ENCODE assay signal across 8 mouse cellular contexts in genomic region chr7:47008168-47008993, GRCm38 (mm10). TPM values are rescaled to one million over a fixed set of nuclear protein-coding genes. Genes with fewer than 3 reads are reported as not detected.
DNase-seq lines count a peak whose midpoint lies in the region; ATAC-seq and TF ChIP-seq lines count a peak whose summit lies in the region.

Spty2d1 (minus strand) TSS chr7:47008411.

- H3K27ac ChIP-seq in forebrain, embryonic 16.5 days (ENCODE audit: low read length), result peak within 1 kb of the TSS; percentile 91
- H3K27ac ChIP-seq in layer of hippocampus, adult 2 months, result peak within 1 kb of the TSS; percentile 94
- peak within 1 kb of the TSS; percentile 91 for H3K27ac ChIP-seq in lung, embryonic 14.5 days (ENCODE audit: low read depth)
- peak within 1 kb of the TSS; percentile 80 for H3K27ac ChIP-seq in olfactory bulb, adult 2 months (ENCODE audit: insufficient read depth, low read depth, low read length)
- peak within 1 kb of the TSS; percentile 80 for H3K27ac ChIP-seq in thymus, adult 2 months (ENCODE audit: control insufficient read depth, insufficient read depth, low read length)

- H3K9me3 ChIP-seq in G1E (replicated peaks), result no peaks in the 10 kb centered on the region
- H3K9me3 ChIP-seq in forebrain, embryonic 16.5 days (ENCODE audit: control insufficient read depth, low read length), result no peaks in the 10 kb centered on the region
- H3K9me3 ChIP-seq in lung, embryonic 14.5 days (ENCODE audit: low read depth, low read length), result no peaks in the 10 kb centered on the region

- peak within 1 kb of the TSS; percentile 76 for H3K4me3 ChIP-seq in G1E (ENCODE audit: low read depth, low read length)
- peak within 1 kb of the TSS; percentile 91 for H3K4me3 ChIP-seq in forebrain, embryonic 16.5 days (replicated peaks; ENCODE audit: low read length)
- peak within 1 kb of the TSS; percentile 77 for H3K4me3 ChIP-seq in layer of hippocampus, adult 2 months
- H3K4me3 ChIP-seq in lung, embryonic 14.5 days (ENCODE audit: low read depth, low read length), result peak within 1 kb of the TSS; percentile 60
- H3K4me3 ChIP-seq in olfactory bulb, adult 2 months (ENCODE audit: insufficient read depth, low read depth, low read length), result peak within 1 kb of the TSS; percentile 89
- peak within 1 kb of the TSS; percentile 77 for H3K4me3 ChIP-seq in thymus, adult 2 months (ENCODE audit: control insufficient read depth, insufficient read depth, low read length)

- H3K9ac ChIP-seq in forebrain, embryonic 16.5 days (replicated peaks; ENCODE audit: low read depth, low read length), result peak within 1 kb of the TSS; percentile 78
- peak within 1 kb of the TSS; percentile 64 for H3K9ac ChIP-seq in lung, embryonic 14.5 days

- no peak for TF ChIP-seq CTCF in G1E (IDR thresholded peaks at IDR 0.05; ENCODE audit: low read depth, low read length)
- no peak for TF ChIP-seq CTCF in layer of hippocampus, adult 2 months (conservative IDR thresholded peaks at IDR 0.05)
- TF ChIP-seq CTCF in lung, embryonic 14.5 days (IDR thresholded peaks at IDR 0.05; ENCODE audit: low read depth), result no peak
- no peak for TF ChIP-seq CTCF in olfactory bulb, adult 2 months (IDR thresholded peaks at IDR 0.05; ENCODE audit: insufficient read depth, low read depth, low read length)
- peak; percentile 35; the same call in 1 of the 2 replicates for TF ChIP-seq CTCF in thymus, adult 2 months (IDR thresholded peaks at IDR 0.05; ENCODE audit: borderline replicate concordance, control insufficient read depth, extremely low read depth, insufficient read depth, low read length, poor library complexity)

- peak; percentile 89 for ATAC-seq in G1E (ENCODE audit: extremely low read depth, insufficient number of reproducible peaks, low FRiP score, poor library complexity, severe bottlenecking)
- ATAC-seq in forebrain, embryonic 16.5 days, result peak; percentile 95
- ATAC-seq in lung, embryonic 14.5 days (ENCODE audit: insufficient read depth), result peak; percentile 96

- under 1% methylated on average over 57 of the region's 57 CpGs for WGBS in forebrain, embryonic 16.5 days
- WGBS in lung, embryonic 14.5 days, result 1% methylated on average over 57 of the region's 57 CpGs
- under 1% methylated on average over 57 of the region's 57 CpGs for WGBS in olfactory bulb, adult 2 months
- WGBS in thymus, adult 2 months, result under 1% methylated on average over 57 of the region's 57 CpGs

- peaks cover 40% of the 10 kb centered on the region for H3K4me1 ChIP-seq in G1E (ENCODE audit: insufficient read depth, low read depth, low read length)
- H3K4me1 ChIP-seq in forebrain, embryonic 16.5 days (replicated peaks; ENCODE audit: control insufficient read depth, insufficient read depth, low read length), result peaks cover 30% of the 10 kb centered on the region
- no peaks in the 10 kb centered on the region for H3K4me1 ChIP-seq in lung, embryonic 14.5 days (ENCODE audit: insufficient read depth)
- peaks cover 5% of the 10 kb centered on the region for H3K4me1 ChIP-seq in olfactory bulb, adult 2 months (ENCODE audit: control insufficient read depth, insufficient read depth, low read length)
- H3K4me1 ChIP-seq in thymus, adult 2 months (replicated peaks; ENCODE audit: control insufficient read depth, insufficient read depth, low read length), result peaks cover 10% of the 10 kb centered on the region

- peak within 1 kb of the TSS; percentile 97 for H3K4me2 ChIP-seq in forebrain, embryonic 16.5 days (ENCODE audit: low read length)
- peak within 1 kb of the TSS; percentile 92 for H3K4me2 ChIP-seq in lung, embryonic 14.5 days

- peak; percentile 90 for DNase-seq in G1E (ENCODE audit: low spot score)
- peak; percentile 99 for DNase-seq in cerebellum, adult 18-20 months
- DNase-seq in heart, postnatal 36 days, result peak; percentile 99 to 100
- DNase-seq in layer of hippocampus, adult 2 months (ENCODE audit: low spot score in 2 of 2), result peak; percentile 98
- peak; percentile 100 for DNase-seq in lung, embryonic 14.5 days
- DNase-seq in thymus, adult 2 months, result peak; percentile 96

- TF ChIP-seq POLR2A in olfactory bulb, adult 2 months (IDR thresholded peaks at IDR 0.05; ENCODE audit: insufficient read depth, low read depth, low read length), result peak; percentile 92
- peak; percentile 76 for TF ChIP-seq POLR2A in thymus, adult 2 months (IDR thresholded peaks at IDR 0.05; ENCODE audit: control insufficient read depth, extremely low read depth, insufficient read depth, low read length, poor library complexity)

- H3K27me3 ChIP-seq in G1E (ENCODE audit: insufficient read depth, low read length), result no peaks in the 10 kb centered on the region
- no peaks in the 10 kb centered on the region for H3K27me3 ChIP-seq in forebrain, embryonic 16.5 days (replicated peaks; ENCODE audit: control insufficient read depth, insufficient read depth, low read length)
- no peaks in the 10 kb centered on the region for H3K27me3 ChIP-seq in lung, embryonic 14.5 days (ENCODE audit: insufficient read depth, low read length)
- H3K27me3 ChIP-seq in thymus, adult 2 months (ENCODE audit: control insufficient read depth, insufficient read depth, low read length), result no peaks in the 10 kb centered on the region

- peaks cover 14% of the 10 kb centered on the region for H3K36me3 ChIP-seq in G1E (replicated peaks)
- no peaks in the 10 kb centered on the region for H3K36me3 ChIP-seq in forebrain, embryonic 16.5 days (ENCODE audit: control insufficient read depth, insufficient read depth)
- no peaks in the 10 kb centered on the region for H3K36me3 ChIP-seq in lung, embryonic 14.5 days (ENCODE audit: insufficient read depth)
- H3K36me3 ChIP-seq in thymus, adult 2 months (ENCODE audit: control insufficient read depth, insufficient read depth, low read length), result no peaks in the 10 kb centered on the region

- intact Hi-C loops in heart, postnatal 36 days (cut with DNase I), result loop anchor here (1.0 to 5.0 kb wide), 2 partner anchors 161 to 213 kb away; no protein-coding TSS in a partner anchor

RNA-seq across cellular contexts. Expression of gene Spty2d1, which starts in this region (rescaled TPM):
- 36.4 and 41.9 TPM in 2 replicates for total RNA-seq in G1E (2014; fragmentation: Nextera tagmentation)
- total RNA-seq in G1E (2017), result 22.2 and 24.4 TPM in 2 replicates
- 6.0 and 6.7 TPM in 2 replicates for polyA plus RNA-seq in G1E (2012)
- 11.2 and 14.3 TPM in 2 replicates for polyA plus RNA-seq in forebrain, embryonic 16.5 days (2015; fragmentation: Nextera tagmentation; extraction: Ambion mirVana)
- 1 to 10 TPM; 6.7 to 8.6 TPM for total RNA-seq in heart, postnatal 36 days (2021)
- 10 to 100 TPM; 15.4 to 16.0 TPM for total RNA-seq in layer of hippocampus, adult 2 months (2021)
- polyA plus RNA-seq in lung, embryonic 14.5 days (2014; fragmentation: Nextera tagmentation; extraction: Ambion mirVana), result 23.6 and 23.8 TPM in 2 replicates
- not detected in 2 replicates for polyA plus RNA-seq in olfactory bulb, adult 2 months (2012; ENCODE audit: insufficient read depth, insufficient read length, low replicate concordance, missing spikeins)
- polyA plus RNA-seq in thymus, adult 2 months (2012; rRNA removed), result 6.9 and 8.4 TPM in 2 replicates

Comparison
In these comparisons a context has a peak if more than half of its experiments do, and no peak if none do; other contexts are left out.
1. Peak in every context shown above with its lines: DNase-seq, ATAC-seq, H3K4me3 ChIP-seq and H3K27ac ChIP-seq.